Mouse (Mus musculus) brain, embryonic 14.5 days (tissue): ENCODE results near the gene Mast4.

Source experiments
- CTCF ChIP-seq: fragments of 200-500 bp; IDR thresholded peaks from 2 replicates; pipeline ENCODE4 v1.5.1; 2012; ENCODE audit warnings: inconsistent platforms, mild to moderate bottlenecking, moderate library complexity, borderline replicate concordance; ENCODE audit not compliant: insufficient read depth, insufficient read length; ENCODE audit errors: extremely low read depth
- POLR2A ChIP-seq: fragments of 200-500 bp; IDR thresholded peaks from 2 replicates; pipeline ENCODE4 v1.6.1; 2012; ENCODE audit warnings: mild to moderate bottlenecking, inconsistent platforms, borderline replicate concordance; ENCODE audit not compliant: poor library complexity, insufficient read depth, insufficient read length, severe bottlenecking; ENCODE audit errors: extremely low read depth

GRCm38 (mm10) chr13:102842715-102843114 is 491.6 kb downstream of the Mast4 start:
- TF ChIP-seq POLR2A: no peak
- TF ChIP-seq CTCF: no peak
